Mouse (Mus musculus): ENCODE results near the gene Rab10. TPM values are rescaled to one million over a fixed set of nuclear protein-coding genes. Genes with fewer than 3 reads are reported as not detected.

Gene Rab10
- polyA plus RNA-seq, 1 experiment from 2014 or later, result 106 TPM

- ATAC-seq, result no peak
- no peaks in the 10 kb centered on the region for H3K9me3 ChIP-seq (replicated peaks)
- peaks cover 17% of the 10 kb centered on the region for H3K36me3 ChIP-seq (ENCODE audit: poor library complexity, severe bottlenecking)
- no peak overlapping the region for H3K4me2 ChIP-seq
- H3K4me3 ChIP-seq, result no peak overlapping the region
- H3K27ac ChIP-seq, result no peak overlapping the region
- no peak overlapping the region for H3K9ac ChIP-seq
- 96% methylated on average over 25 of the region's 25 CpGs for whole genome bisulfite sequencing
- no peaks in the 10 kb centered on the region for H3K27me3 ChIP-seq
- H3K4me1 ChIP-seq, result no peaks in the 10 kb centered on the region
Observed at GRCm38 (mm10) chr12:3261596-3261995, 48.2 kb downstream of the Rab10 start.

- no peaks in the 10 kb centered on the region for H3K9me3 ChIP-seq (replicated peaks)
- H3K4me3 ChIP-seq, result no peak overlapping the region
- no peaks in the 10 kb centered on the region for H3K27me3 ChIP-seq
- H3K27ac ChIP-seq, result no peak overlapping the region
- H3K4me2 ChIP-seq, result no peak overlapping the region
- H3K36me3 ChIP-seq (ENCODE audit: poor library complexity, severe bottlenecking), result peaks cover 32% of the 10 kb centered on the region
- no peak overlapping the region for H3K9ac ChIP-seq
- no peaks in the 10 kb centered on the region for H3K4me1 ChIP-seq
- ATAC-seq, result no peak
Observed at GRCm38 (mm10) chr12:3255966-3256365, 53.8 kb downstream of the Rab10 start.

DNA sequence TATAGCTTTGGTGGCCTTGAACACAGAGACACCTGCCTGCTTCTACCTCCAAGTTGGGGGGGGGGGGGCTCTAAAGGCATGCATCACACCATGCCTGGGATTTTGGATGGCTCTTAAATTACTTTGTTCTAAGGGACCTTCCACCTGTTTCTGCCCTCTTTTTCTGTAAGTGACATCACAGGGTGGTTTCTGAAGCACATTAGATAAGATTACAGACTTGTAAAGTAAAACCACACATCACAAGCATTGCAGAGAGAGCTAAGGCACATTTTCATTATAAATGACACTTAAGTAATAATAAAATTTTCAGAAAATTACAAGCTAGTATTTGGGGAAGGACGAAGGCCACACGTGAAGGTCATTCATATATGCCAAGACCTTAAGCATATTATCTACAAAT lies 54.3 kb downstream of the Rab10 start:
- Histone ChIP-seq H3K4me2 (no peak overlapping the region), H3K9ac (no peak overlapping the region), H3K27ac (no peak overlapping the region), H3K4me1 (no peaks in the 10 kb centered on the region), H3K9me3 (replicated peaks) (no peaks in the 10 kb centered on the region), H3K36me3 (ENCODE audit: poor library complexity, severe bottlenecking) (peaks cover 33% of the 10 kb centered on the region), H3K4me3 (no peak overlapping the region), H3K27me3 (no peaks in the 10 kb centered on the region)
- 94% methylated on average over 2 of the region's 2 CpGs for whole genome bisulfite sequencing
- no peak for ATAC-seq

- H3K27ac ChIP-seq, result no peak overlapping the region
- no peak overlapping the region for H3K9ac ChIP-seq
- ATAC-seq, result no peak
- no peaks in the 10 kb centered on the region for H3K9me3 ChIP-seq (replicated peaks)
- H3K4me3 ChIP-seq, result no peak overlapping the region
- H3K27me3 ChIP-seq, result no peaks in the 10 kb centered on the region
- no peak overlapping the region for H3K4me2 ChIP-seq
- no peaks in the 10 kb centered on the region for H3K4me1 ChIP-seq
- H3K36me3 ChIP-seq (ENCODE audit: poor library complexity, severe bottlenecking), result peaks cover 50% of the 10 kb centered on the region
Observed at GRCm38 (mm10) chr12:3253591-3253990, 56.2 kb downstream of the Rab10 start.

- H3K9ac ChIP-seq, result no peak overlapping the region
- no peaks in the 10 kb centered on the region for H3K27me3 ChIP-seq
- H3K36me3 ChIP-seq (ENCODE audit: poor library complexity, severe bottlenecking), result peaks cover 37% of the 10 kb centered on the region
- ATAC-seq, result no peak
- H3K4me2 ChIP-seq, result no peak overlapping the region
- no peak overlapping the region for H3K27ac ChIP-seq
- no peaks in the 10 kb centered on the region for H3K9me3 ChIP-seq (replicated peaks)
- WGBS, result 96% methylated on average over 6 of the region's 6 CpGs
- H3K4me3 ChIP-seq, result no peak overlapping the region
- no peaks in the 10 kb centered on the region for H3K4me1 ChIP-seq
Observed at GRCm38 (mm10) chr12:3246091-3246490, 63.7 kb downstream of the Rab10 start.

DNA sequence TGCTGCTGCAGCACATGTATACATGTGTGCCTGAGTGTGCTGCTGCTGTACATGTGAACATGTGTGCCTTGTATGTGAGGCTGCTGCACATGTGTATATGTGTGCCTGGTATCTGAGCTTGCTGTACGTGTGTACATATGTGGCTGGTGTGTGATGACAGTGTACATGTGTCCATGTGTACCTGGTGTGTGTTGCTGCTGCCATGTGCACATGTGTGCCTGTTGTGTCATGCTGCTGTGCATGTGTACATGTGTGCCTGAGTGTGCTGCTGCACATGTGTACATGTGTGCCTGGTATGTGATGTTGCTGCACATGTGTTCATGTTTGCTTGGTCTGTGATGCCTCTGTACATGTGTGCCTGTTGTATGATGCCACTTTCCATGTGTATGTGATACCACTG lies 70.2 kb downstream of the Rab10 start:
- Histone ChIP-seq H3K27me3 (no peaks in the 10 kb centered on the region), H3K9me3 (replicated peaks) (peaks cover 5% of the 10 kb centered on the region; the same call in 1 of the 2 replicates), H3K4me1 (peaks cover 4% of the 10 kb centered on the region; the same call in 1 of the 2 replicates), H3K27ac (no peak overlapping the region), H3K4me2 (no peak overlapping the region), H3K9ac (no peak overlapping the region), H3K36me3 (ENCODE audit: poor library complexity, severe bottlenecking) (peaks cover 42% of the 10 kb centered on the region), H3K4me3 (no peak overlapping the region)
- no peak for ATAC-seq
- 100% methylated on average over 1 of the region's 1 CpGs for WGBS

- no peak overlapping the region for H3K4me3 ChIP-seq
- no peak overlapping the region for H3K4me2 ChIP-seq
- peaks cover 4% of the 10 kb centered on the region; the same call in 1 of the 2 replicates for H3K4me1 ChIP-seq
- 83% methylated on average over 16 of the region's 16 CpGs for WGBS
- H3K9me3 ChIP-seq (replicated peaks), result peaks cover 5% of the 10 kb centered on the region; the same call in 1 of the 2 replicates
- no peak overlapping the region for H3K9ac ChIP-seq
- H3K27me3 ChIP-seq, result no peaks in the 10 kb centered on the region
- H3K27ac ChIP-seq, result no peak overlapping the region
- ATAC-seq, result peak; percentile 4; the same call in 1 of the 2 replicates
- peaks cover 42% of the 10 kb centered on the region for H3K36me3 ChIP-seq (ENCODE audit: poor library complexity, severe bottlenecking)
Observed at GRCm38 (mm10) chr12:3238361-3239051, 71.3 kb downstream of the Rab10 start.

- peaks cover 4% of the 10 kb centered on the region; the same call in 1 of the 2 replicates for H3K4me1 ChIP-seq
- H3K9me3 ChIP-seq (replicated peaks), result peaks cover 5% of the 10 kb centered on the region; the same call in 1 of the 2 replicates
- no peak overlapping the region for H3K4me2 ChIP-seq
- WGBS, result 66% methylated on average over 5 of the region's 5 CpGs
- no peaks in the 10 kb centered on the region for H3K27me3 ChIP-seq
- ATAC-seq, result no peak
- H3K9ac ChIP-seq, result no peak overlapping the region
- H3K4me3 ChIP-seq, result no peak overlapping the region
- H3K36me3 ChIP-seq (ENCODE audit: poor library complexity, severe bottlenecking), result peaks cover 42% of the 10 kb centered on the region
- H3K27ac ChIP-seq, result no peak overlapping the region
Observed at GRCm38 (mm10) chr12:3237799-3238198, 72.0 kb downstream of the Rab10 start.

DNA sequence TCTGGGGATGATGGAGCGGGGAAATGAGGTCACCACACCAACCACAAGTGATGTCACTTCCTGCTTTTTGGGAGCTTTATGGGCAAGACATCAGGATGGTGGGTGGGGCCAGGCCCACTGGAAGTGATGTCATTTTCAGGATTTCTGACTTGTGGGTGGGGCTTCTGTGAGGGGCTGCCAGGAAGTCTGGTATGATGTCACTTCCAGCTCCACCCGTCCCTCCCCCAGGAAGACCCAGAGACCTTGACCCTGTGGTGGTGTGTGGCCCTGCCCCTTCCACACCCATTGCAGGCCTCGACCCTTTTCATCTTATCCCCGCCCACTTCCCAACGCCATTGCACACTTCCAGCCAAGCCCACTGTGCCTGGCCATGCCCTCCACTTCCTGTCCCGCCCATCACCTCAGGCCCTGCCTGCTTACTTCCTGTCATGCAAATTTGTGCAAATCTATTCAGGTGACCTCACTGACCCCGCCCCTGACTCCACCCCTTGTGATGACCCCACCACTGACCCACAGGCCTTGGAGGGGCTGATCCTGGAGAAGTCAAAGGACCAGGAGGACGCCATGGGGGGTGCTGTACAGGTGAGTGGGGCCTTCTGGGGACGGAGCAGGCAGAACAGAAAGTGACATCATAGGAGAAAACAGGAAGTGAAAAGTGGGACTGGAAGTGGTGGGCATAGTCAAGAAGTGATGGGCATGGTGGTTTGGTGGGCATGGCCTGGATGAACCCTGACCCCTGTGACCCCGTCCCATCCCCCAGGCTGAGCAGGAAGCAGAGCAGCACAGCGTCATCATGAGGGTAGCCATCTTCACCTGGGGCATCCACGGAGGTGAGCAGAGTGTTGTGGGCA lies 72.7 kb downstream of the Rab10 start:
- Histone ChIP-seq H3K36me3 (ENCODE audit: poor library complexity, severe bottlenecking) (peaks cover 42% of the 10 kb centered on the region), H3K4me3 (no peak overlapping the region), H3K9ac (no peak overlapping the region), H3K27ac (no peak overlapping the region), H3K4me2 (no peak overlapping the region), H3K4me1 (peaks cover 4% of the 10 kb centered on the region; the same call in 1 of the 2 replicates), H3K9me3 (replicated peaks) (peaks cover 5% of the 10 kb centered on the region; the same call in 1 of the 2 replicates), H3K27me3 (no peaks in the 10 kb centered on the region)
- WGBS, result 94% methylated on average over 12 of the region's 12 CpGs
- no peak for ATAC-seq

GRCm38 (mm10) chr12:3236163-3236641 lies 73.6 kb downstream of the Rab10 start:
- no peak overlapping the region; the same call in 1 of the 2 replicates for H3K9ac ChIP-seq
- peak overlapping the region; percentile 82 for H3K27ac ChIP-seq
- H3K4me3 ChIP-seq, result peak overlapping the region; percentile 56
- H3K36me3 ChIP-seq (ENCODE audit: poor library complexity, severe bottlenecking), result peaks cover 42% of the 10 kb centered on the region
- no peak for ATAC-seq
- H3K27me3 ChIP-seq, result no peaks in the 10 kb centered on the region
- peaks cover 5% of the 10 kb centered on the region; the same call in 1 of the 2 replicates for H3K9me3 ChIP-seq (replicated peaks)
- WGBS, result 65% methylated on average over 14 of the region's 14 CpGs
- peaks cover 4% of the 10 kb centered on the region; the same call in 1 of the 2 replicates for H3K4me1 ChIP-seq
- H3K4me2 ChIP-seq, result peak overlapping the region; percentile 62

- Histone ChIP-seq H3K4me3 (peak overlapping the region; percentile 56), H3K4me2 (peak overlapping the region; percentile 62), H3K4me1 (peaks cover 4% of the 10 kb centered on the region; the same call in 1 of the 2 replicates), H3K27ac (peak overlapping the region; percentile 82), H3K9ac (peak overlapping the region; percentile 56), H3K36me3 (ENCODE audit: poor library complexity, severe bottlenecking) (peaks cover 41% of the 10 kb centered on the region), H3K27me3 (no peaks in the 10 kb centered on the region), H3K9me3 (replicated peaks) (peaks cover 5% of the 10 kb centered on the region; the same call in 1 of the 2 replicates)
- ATAC-seq, result peak; percentile 77
- WGBS, result 8% methylated on average over 39 of the region's 39 CpGs
Observed at GRCm38 (mm10) chr12:3235646-3236161, 74.1 kb downstream of the Rab10 start.

Measured in forebrain, embryonic 13.5 days (tissue).